Mouse (Mus musculus) MEL (cell line): Measurements from ENCODE around the gene Parp11.

ENCODE experiments used
- CHD1 ChIP-seq: IDR thresholded peaks from 2 replicates; pipeline ENCODE4 v1.6.1; 2012; ENCODE audit warnings: low read depth, mild to moderate bottlenecking, inconsistent platforms, low read length, improper control_type of control experiment
- CHD2 ChIP-seq: IDR thresholded peaks from 2 replicates; pipeline ENCODE4 v1.6.1; 2011; ENCODE audit warnings: low read length, improper control_type of control experiment
- CTCF ChIP-seq, 3 experiments: IDR thresholded peaks in 2 of 3; conservative IDR thresholded peaks in 1 of 3; 2 replicates each; pipeline ENCODE4 v1.5.1; 2011 to 2012; ENCODE audit warnings: low read length in 3 of 3, low read depth in 2 of 3, mild to moderate bottlenecking in 2 of 3, improper control_type of control experiment in 1 of 3, inconsistent platforms in 1 of 3, mixed read lengths in 1 of 3, moderate library complexity in 1 of 3; ENCODE audit not compliant: control insufficient read depth in 1 of 3, insufficient read depth in 1 of 3, poor library complexity in 1 of 3, severe bottlenecking in 1 of 3
- GABPA ChIP-seq: IDR thresholded peaks from 2 replicates; pipeline ENCODE4 v1.6.1; 2012; ENCODE audit warnings: low read depth, mild to moderate bottlenecking, inconsistent platforms, low read length, improper control_type of control experiment, moderate library complexity
- KAT2A ChIP-seq: conservative IDR thresholded peaks from 2 replicates; pipeline ENCODE4 v1.6.1; 2012; ENCODE audit warnings: low read depth, low read length, improper control_type of control experiment, inconsistent platforms
- NRF1 ChIP-seq: IDR thresholded peaks from 2 replicates; pipeline ENCODE4 v1.6.1; 2014; ENCODE audit warnings: low read depth, mild to moderate bottlenecking, inconsistent platforms, low read length, improper control_type of control experiment, moderate library complexity; ENCODE audit not compliant: poor library complexity, insufficient read depth, severe bottlenecking
- RCOR1 ChIP-seq: IDR thresholded peaks from 2 replicates; pipeline ENCODE4 v1.6.1; 2012; ENCODE audit warnings: low read depth, mild to moderate bottlenecking, inconsistent platforms, low read length, improper control_type of control experiment
- TBP ChIP-seq: IDR thresholded peaks from 2 replicates; pipeline ENCODE4 v1.8.0; 2011; ENCODE audit warnings: low read depth, low read length, improper control_type of control experiment
- TCF12 ChIP-seq: IDR thresholded peaks from 2 replicates; pipeline ENCODE4 v1.6.1; 2014; ENCODE audit warnings: low read depth, mild to moderate bottlenecking, inconsistent platforms, low read length, improper control_type of control experiment, moderate library complexity
- USF1 ChIP-seq: IDR thresholded peaks from 2 replicates; pipeline ENCODE4 v1.6.1; 2014; ENCODE audit warnings: low read depth, mild to moderate bottlenecking, inconsistent platforms, low read length, improper control_type of control experiment, moderate library complexity
- ZC3H11A ChIP-seq: IDR thresholded peaks from 2 replicates; pipeline ENCODE4 v1.6.1; 2012; ENCODE audit warnings: low read depth, mild to moderate bottlenecking, inconsistent platforms, low read length, improper control_type of control experiment

- TF ChIP-seq GABPA, result no peak
- TF ChIP-seq CTCF (IDR thresholded peaks at IDR 0.05 in 2 of 3, conservative IDR thresholded peaks at IDR 0.05 in 1 of 3; ENCODE audit: control insufficient read depth in 1 of 3, insufficient read depth in 1 of 3, low read depth in 2 of 3, low read length in 3 of 3, poor library complexity in 1 of 3, severe bottlenecking in 1 of 3), result no peak
- TF ChIP-seq NRF1, result no peak
- no peak for TF ChIP-seq TBP
- TF ChIP-seq ZC3H11A, result no peak
- TF ChIP-seq USF1, result no peak
- no peak for TF ChIP-seq KAT2A
- no peak for TF ChIP-seq RCOR1
- TF ChIP-seq TCF12, result no peak
- no peak for TF ChIP-seq CHD2
- no peak for TF ChIP-seq CHD1
Observed at GRCm38 (mm10) chr6:127492561-127492960, 45.9 kb downstream of the Parp11 start.
